Mouse (Mus musculus): ENCODE data around the gene Erbb2. TPM values are rescaled to one million over a fixed set of nuclear protein-coding genes. Genes with fewer than 3 reads are reported as not detected.

The Erbb2 gene
- polyA plus RNA-seq, 1 experiment from 2014 or later = 2.5 TPM

DNA sequence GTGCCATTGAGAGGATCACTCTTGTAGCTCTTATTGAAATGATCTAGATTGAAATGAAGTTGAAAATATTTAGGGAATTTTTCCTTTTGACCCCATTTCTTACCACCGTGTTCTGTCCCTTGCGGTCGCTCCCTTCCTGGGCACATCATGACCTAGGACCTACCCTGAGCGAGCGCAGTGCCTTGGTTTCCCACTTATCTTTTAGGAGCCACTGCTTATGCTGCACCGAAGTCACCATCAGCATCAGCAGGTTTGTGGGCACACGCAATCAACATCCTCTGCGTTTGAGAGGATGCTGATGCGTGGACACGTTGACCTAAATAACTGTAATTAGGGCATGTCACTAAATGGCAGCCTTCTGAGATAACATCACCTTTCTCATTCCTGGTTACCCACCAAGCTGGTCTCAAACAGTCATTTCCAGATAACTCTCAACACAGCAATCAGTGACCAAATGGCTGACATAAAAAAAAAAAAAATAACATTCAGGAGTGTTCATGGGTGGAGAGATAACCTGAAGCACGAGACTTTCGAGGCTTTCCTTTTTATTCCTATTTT lies 67.7 kb downstream of the Erbb2 start:
- no peak for DNase-seq (ENCODE audit: low spot score)

DNA sequence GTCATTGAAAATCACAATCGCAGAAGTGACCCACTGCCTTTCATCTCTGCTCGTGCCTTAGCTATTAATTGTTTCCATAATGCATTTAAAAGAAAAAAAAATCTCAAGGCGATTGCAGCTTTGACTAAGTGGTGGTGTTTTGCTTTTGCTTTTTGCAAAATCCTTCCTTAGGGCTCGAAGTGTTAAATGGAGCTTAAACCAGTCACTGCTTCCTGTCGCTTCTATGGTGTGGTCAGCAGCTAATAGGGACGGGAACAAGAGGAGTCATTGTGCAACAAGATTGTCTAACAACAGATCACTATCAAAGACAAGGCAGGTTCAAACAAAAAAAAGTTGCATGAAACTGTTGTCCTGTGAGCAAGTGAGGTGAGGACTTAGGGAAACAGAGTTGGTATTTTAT lies 69.0 kb downstream of the Erbb2 start:
- no peak for DNase-seq (ENCODE audit: low spot score)

DNA sequence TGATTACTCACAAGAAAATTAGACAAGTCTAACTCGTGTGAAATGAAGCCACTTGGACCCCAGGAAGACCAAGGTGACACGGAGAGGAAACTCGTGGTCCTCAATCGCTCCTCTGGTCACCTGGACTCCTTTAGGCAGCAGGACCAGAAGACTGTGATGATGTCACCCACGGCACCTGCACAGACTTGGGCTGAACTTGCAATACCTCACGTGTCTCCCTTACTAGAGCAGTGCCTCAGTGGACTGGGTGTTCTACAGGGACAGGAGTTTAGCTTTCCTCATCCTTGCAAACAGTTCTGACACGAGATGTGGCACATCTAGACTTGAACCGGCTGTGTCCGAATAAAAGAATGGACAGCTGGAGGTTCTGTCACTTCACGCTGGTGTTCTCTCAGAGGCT lies 69.8 kb downstream of the Erbb2 start:
- no peak for DNase-seq (ENCODE audit: low spot score)

DNA sequence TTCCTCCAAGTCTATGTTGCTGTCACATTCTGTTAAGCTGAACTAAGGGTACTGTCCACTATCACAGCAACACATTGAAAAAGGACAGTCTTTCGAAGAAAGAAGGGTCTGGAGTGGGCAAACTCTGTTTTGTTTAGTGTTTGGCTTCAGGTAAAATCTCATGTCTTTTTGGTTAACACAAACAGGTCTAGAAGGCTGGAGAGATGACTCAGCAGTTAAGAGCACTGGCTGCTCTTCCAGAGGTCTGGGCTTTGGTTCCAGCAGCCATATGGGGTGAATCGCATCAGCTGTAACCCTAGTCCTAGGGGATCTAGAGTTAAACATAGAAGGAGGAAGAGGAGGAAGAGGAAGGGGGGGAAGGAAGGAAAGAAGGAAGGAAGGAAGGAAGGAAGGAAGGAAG lies 73.5 kb downstream of the Erbb2 start:
- no peak for DNase-seq (ENCODE audit: low spot score)

Other genes starting within 250 kb of the Erbb2 start
- gene Med1, start 219.2 kb upstream of the Erbb2 start, polyA plus RNA-seq (2015; fragmentation: Nextera tagmentation; extraction: Ambion mirVana) = 68.4 and 75.8 TPM in 2 replicates
- 9.0 and 12.2 TPM in 2 replicates for gene Cdk12, start 209.4 kb upstream of the Erbb2 start, polyA plus RNA-seq (2015; fragmentation: Nextera tagmentation; extraction: Ambion mirVana)
- gene Neurod2, start 82.8 kb upstream of the Erbb2 start, polyA plus RNA-seq (2015; fragmentation: Nextera tagmentation; extraction: Ambion mirVana) = not detected in 2 replicates
- gene Ppp1r1b, start 64.1 kb upstream of the Erbb2 start, polyA plus RNA-seq (2015; fragmentation: Nextera tagmentation; extraction: Ambion mirVana) = 2.7 and 3.1 TPM in 2 replicates
- gene Stard3, start 54.1 kb upstream of the Erbb2 start, polyA plus RNA-seq (2015; fragmentation: Nextera tagmentation; extraction: Ambion mirVana) = 49.5 and 51.8 TPM in 2 replicates
- 0.22 TPM in 1 of 2 replicates, not detected in the other for gene Tcap, start 28.7 kb upstream of the Erbb2 start, polyA plus RNA-seq (2015; fragmentation: Nextera tagmentation; extraction: Ambion mirVana)
- 0.94 and 1.0 TPM in 2 replicates for gene Pnmt, start 26.0 kb upstream of the Erbb2 start, polyA plus RNA-seq (2015; fragmentation: Nextera tagmentation; extraction: Ambion mirVana)
- 12.1 and 12.7 TPM in 2 replicates for gene Pgap3, start 12.0 kb upstream of the Erbb2 start, polyA plus RNA-seq (2015; fragmentation: Nextera tagmentation; extraction: Ambion mirVana)
- gene Mien1, start 26.5 kb downstream of the Erbb2 start, polyA plus RNA-seq (2015; fragmentation: Nextera tagmentation; extraction: Ambion mirVana) = 227 and 241 TPM in 2 replicates
- 3.7 and 4.5 TPM in 2 replicates for gene Grb7, start 33.9 kb downstream of the Erbb2 start, polyA plus RNA-seq (2015; fragmentation: Nextera tagmentation; extraction: Ambion mirVana)
- 42.6 and 59.5 TPM in 2 replicates for gene Ikzf3, start 133.6 kb downstream of the Erbb2 start, polyA plus RNA-seq (2015; fragmentation: Nextera tagmentation; extraction: Ambion mirVana)
- gene Zpbp2, start 138.6 kb downstream of the Erbb2 start, polyA plus RNA-seq (2015; fragmentation: Nextera tagmentation; extraction: Ambion mirVana) = 2.3 and 2.4 TPM in 2 replicates
- 37.6 and 38.5 TPM in 2 replicates for gene Ormdl3, start 174.9 kb downstream of the Erbb2 start, polyA plus RNA-seq (2015; fragmentation: Nextera tagmentation; extraction: Ambion mirVana)
- not detected in 2 replicates for gene Lrrc3c, start 185.8 kb downstream of the Erbb2 start, polyA plus RNA-seq (2015; fragmentation: Nextera tagmentation; extraction: Ambion mirVana)
- 0.78 and 1.1 TPM in 2 replicates for gene Gm12355, start 213.2 kb downstream of the Erbb2 start, polyA plus RNA-seq (2015; fragmentation: Nextera tagmentation; extraction: Ambion mirVana)
- 0.26 and 0.42 TPM in 2 replicates for gene Gsdma3, start 213.9 kb downstream of the Erbb2 start, polyA plus RNA-seq (2015; fragmentation: Nextera tagmentation; extraction: Ambion mirVana)
- gene Gsdma2, start 234.3 kb downstream of the Erbb2 start, polyA plus RNA-seq (2015; fragmentation: Nextera tagmentation; extraction: Ambion mirVana) = 0.65 and 1.1 TPM in 2 replicates